Mouse (Mus musculus): Measurements from ENCODE around the gene Syf2.
A peak's percentile ranks its signal among the peaks of the same experiment; 100 is the strongest.

DNA sequence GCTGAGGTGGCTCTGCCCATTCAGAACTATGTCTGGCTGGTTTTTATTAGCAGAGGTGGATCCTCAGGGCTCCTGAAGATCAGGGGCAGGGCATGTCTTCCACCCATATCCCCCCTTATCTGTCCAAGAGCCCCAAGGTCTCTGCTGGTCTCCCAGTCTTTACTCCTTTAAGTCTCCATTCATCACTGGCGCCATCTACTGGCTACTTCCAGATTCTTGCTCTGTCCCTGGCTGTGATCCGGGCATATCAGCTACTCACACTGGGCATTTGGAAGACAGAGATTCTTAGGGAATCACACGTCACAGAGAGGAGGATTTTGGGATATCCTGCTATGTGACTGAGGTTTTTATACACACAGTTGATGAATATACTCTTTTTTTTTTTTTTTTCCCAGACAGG is 25.6 kb downstream of the Syf2 start:
- TF ChIP-seq CTCF (IDR thresholded peaks at IDR 0.05; ENCODE audit: extremely low read depth, insufficient read length, insufficient replicate concordance, low read depth, low read length) (peak; percentile 67; the same call in 1 of the 2 replicates), POLR2A (IDR thresholded peaks at IDR 0.05; ENCODE audit: low read depth, low read length) (no peak)
